Mouse (Mus musculus): Measurements from ENCODE around the gene Spaca4.

The Spaca4 gene

GRCm38 (mm10) chr7:45711316-45712021, 14.1 kb downstream of the Spaca4 start:
- no peak for DNase-seq

DNA sequence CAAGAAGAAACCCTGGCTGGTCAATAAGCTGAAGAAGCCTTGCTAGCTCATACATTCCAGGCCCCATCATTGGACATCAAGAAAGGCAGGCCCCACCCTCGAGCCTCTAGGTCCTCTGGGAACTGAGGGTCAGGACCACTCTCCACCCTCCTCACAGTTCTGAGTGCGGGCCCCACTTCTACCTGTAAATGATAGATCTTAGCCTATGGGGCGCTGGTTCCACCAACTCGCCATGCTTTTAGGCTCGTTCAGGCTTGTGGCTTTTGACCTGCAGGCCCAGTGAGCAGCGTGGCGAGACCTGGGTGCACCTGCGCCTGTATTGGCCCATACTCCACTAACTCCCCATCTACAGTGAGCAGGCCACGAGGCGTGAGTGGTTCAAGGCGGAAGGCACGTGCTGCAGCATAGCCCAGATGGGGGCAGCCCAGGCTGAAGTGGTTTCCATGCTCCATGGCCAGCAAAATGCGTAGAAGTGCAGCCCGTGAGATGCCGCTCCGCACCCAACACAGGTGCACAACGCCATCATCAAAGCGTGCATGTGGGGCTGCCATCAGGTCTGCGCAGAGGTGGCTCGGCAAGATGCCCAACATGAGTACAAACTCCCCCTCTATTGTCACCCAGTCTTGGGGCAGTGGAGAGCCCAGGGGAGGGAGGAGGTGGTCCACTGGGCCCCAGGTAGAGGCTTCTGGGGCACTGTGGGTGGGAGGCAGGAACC, 15.0 kb downstream of the Spaca4 start:
- no peak for DNase-seq

DNA sequence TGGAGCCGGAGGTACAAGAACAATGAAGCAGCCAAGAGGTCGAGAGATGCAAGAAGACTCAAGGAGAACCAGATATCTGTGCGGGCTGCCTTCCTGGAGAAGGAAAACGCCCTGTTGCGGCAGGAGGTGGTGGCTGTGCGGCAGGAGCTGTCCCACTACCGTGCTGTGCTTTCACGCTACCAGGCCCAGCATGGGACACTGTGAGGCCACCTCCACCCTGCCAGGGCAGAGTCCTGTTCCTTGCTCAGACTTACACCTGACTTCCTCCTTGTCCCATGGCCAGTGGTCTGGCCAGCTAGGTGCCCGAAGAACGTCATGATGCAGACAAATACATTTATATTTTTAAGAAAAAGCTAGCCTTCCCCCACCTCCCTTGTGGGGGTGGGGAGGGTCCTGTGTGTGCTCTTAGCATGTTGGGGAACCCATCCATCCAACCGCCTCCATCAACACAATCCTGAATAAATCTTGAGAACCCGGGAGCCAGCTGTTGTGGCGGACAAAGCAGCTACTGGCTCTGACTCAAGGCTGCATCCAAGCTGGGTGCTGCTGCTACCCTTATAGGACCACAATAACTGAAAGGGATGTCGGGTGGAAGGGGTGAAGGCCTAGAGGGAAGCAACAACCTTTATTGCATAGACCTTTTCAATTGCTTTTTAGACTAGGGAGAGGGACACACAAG, 15.8 kb downstream of the Spaca4 start:
- no peak for DNase-seq

DNA sequence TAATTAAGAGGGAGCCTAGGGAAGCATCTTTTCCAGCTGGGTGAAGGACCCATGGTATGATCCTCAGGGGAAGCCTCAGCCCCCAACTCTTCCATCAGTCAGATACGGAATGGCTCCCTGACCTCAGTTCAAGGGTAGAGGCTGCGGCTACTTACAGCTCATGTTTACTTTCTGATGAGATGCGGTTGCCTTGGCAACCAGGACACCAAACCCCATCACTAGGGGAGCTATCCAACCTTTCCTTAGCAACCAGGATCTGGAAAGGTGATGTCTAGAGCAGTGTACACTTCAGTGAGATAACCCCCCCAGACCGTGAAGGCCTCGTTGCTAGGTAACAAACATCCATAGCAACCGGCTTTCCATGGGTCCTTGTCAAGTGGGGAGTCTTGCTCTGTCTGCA, 16.6 kb downstream of the Spaca4 start:
- peak; percentile 20 for DNase-seq

GRCm38 (mm10) chr7:45708221-45708761, 17.3 kb downstream of the Spaca4 start:
- peak; percentile 43 for DNase-seq

- peak; percentile 99 for DNase-seq
Observed at GRCm38 (mm10) chr7:45707375-45707967, 18.1 kb downstream of the Spaca4 start.

GRCm38 (mm10) chr7:45706721-45707241, 18.8 kb downstream of the Spaca4 start:
- DNase-seq, result peak; percentile 93

- DNase-seq, result peak; percentile 93
Observed at GRCm38 (mm10) chr7:45705873-45706281, 19.7 kb downstream of the Spaca4 start.

DNA sequence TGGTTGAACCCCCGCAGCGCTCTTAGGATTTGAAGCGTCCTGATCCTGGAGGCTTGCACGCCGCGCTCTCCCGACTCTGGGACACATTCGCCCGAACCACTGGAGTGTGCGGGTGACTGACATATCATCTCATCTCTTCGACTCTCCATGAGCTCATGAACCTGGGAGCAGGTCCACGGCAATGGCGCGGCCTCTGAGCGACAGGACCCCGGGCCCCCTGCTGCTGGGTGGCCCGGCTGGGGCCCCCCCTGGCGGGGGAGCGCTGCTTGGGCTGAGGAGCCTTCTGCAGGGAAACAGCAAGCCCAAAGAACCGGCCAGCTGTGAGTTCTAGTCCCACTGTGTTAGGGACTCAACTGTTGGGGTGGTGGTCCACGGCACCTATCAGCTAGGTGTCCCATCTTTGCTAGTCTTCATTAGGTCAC, 20.2 kb downstream of the Spaca4 start:
- DNase-seq, result peak; percentile 47

DNA sequence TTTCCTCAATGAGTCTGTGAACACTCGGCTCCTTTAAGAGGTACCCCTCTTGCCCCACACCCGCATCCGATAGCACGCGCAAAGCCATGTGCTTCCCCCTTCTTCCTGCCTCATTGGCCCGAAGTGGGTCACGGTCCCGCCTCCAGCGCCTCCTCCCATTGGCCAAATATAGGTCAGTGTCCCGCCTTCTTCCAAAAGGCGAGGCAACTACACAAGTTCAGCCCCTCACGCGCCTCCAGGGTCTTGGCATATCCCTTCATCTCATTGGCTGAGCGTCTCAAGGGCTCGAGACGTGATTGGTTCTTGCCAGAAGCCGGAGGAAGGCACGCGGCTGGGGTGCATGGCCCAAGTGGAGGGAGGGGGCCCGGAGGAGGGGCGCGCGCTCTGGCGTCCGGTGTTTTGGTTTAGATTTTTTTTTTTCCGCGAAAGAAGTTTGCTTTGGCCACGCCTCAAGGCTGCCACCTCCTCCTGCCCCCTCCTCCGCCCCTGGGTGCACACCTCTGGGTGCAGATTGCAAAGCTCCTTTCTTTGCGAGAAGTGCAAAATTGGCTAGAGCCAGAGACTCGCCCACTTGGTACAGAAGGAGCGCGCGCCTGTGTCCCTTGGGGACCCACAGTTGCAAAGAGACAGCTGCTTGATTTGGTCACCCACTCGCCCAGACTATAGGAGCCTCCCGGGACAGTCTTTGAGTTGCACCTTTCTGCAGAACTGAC, 20.7 kb downstream of the Spaca4 start, which contains the start of gene Dbp:
Gene Dbp, plus strand, starts transcription at position 359 of the 713 bp plus-strand sequence.
- DNase-seq, result peak; percentile 100

DNA sequence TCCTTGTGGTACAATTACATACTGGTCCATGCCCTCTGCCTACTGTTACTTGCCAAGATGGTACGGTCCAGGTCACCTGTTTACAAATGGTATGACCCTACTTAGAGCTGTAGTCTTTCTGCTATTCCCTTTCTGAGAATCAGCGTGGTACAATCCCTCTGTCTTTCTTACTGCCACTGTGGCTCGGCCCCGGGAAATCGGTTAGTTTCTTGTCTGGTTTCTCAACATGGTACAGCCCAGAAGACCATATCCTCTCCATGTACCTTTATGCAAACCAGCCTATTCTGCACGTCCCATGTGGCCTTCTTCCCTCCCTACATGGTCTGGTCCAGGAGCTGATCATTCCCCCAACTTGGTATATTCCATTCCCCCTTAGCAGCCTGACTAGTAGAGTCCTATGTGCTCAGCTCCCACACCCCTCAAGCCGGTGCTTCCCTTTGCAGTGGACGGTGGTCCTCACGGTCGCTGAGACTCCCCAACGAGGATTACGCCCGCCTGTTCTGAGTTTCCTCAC, 21.5 kb downstream of the Spaca4 start:
- DNase-seq, result peak; percentile 80

DNA sequence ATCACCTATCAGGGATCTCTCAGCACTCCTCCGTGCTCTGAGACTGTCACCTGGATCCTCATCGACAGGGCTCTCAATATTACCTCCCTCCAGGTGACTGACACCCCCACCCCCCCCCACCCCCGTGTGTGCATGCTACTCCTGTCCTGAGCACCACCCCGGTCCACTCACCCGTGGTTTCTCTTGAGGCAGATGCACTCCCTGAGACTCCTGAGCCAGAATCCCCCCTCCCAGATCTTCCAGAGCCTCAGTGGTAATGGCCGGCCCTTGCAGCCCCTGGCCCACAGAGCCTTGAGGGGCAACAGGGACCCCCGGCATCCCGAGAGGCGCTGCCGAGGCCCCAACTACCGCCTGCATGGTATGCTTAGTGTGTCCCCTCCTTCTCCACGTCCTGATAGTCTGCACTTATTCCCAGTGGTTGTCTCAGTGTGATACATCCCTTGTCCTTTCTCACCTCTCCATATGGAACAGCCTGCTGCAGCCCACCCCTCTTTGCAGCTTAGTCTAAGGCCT, 22.0 kb downstream of the Spaca4 start:
- DNase-seq, result no peak

GRCm38 (mm10) chr7:45702809-45703520, 22.6 kb downstream of the Spaca4 start:
- no peak for DNase-seq

- DNase-seq, result no peak
Observed at GRCm38 (mm10) chr7:45702316-45702715, 23.3 kb downstream of the Spaca4 start.

DNA sequence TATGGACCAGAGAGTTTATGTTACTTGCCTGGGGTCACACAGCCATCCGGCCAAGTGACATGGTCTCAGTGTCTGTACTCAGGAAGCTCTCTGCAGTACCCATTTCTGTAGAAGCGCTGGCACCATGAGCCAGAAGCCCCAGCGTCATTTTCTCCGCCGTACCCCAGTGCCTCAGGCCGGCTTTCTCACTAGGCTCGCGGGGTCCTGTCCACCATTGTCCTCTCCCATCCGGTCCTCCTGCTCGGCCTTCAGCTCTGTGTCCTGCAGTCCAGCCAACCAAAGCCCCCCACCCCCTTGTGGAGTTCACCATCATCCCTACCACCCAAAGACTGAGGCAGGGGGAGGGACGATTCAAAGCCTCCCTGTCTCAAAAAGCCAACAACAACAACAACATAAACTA, 24.0 kb downstream of the Spaca4 start:
- DNase-seq, result no peak

DNA sequence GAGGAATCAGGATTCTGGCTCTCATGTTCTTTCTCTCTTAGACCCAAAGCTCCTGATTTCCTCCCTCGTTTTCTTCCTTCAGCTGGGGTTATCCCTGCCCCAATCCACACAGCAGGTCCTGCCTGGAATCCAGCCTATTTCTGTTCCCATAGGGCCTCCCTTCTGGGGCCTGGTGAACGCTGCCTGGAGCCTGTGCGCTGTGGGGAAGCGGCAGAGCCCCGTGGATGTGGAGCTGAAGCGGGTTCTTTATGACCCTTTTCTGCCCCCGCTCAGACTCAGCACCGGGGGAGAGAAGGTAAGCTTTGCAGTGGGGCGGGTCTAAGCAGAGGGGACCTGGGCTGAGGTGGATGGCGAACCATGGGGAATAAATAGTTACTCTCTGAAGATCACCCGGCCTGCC, 24.5 kb downstream of the Spaca4 start:
- no peak for DNase-seq

- DNase-seq, result peak; percentile 88
Observed at GRCm38 (mm10) chr7:45700301-45701015, 25.2 kb downstream of the Spaca4 start.

- no peak for DNase-seq
Observed at GRCm38 (mm10) chr7:45699523-45700141, 26.0 kb downstream of the Spaca4 start, which contains the start of gene Car11. Gene Car11, plus strand, starts transcription at chr7:45699843.

GRCm38 (mm10) chr7:45697894-45698293, 27.7 kb downstream of the Spaca4 start:
- DNase-seq, result no peak

- no peak for DNase-seq
Observed at GRCm38 (mm10) chr7:45695098-45695497, 30.5 kb downstream of the Spaca4 start.
